Mouse (Mus musculus) layer of hippocampus, postnatal 14 days (tissue): ENCODE measurements around the gene Nlrp3. TPM values are rescaled to one million over a fixed set of nuclear protein-coding genes. Genes with fewer than 3 reads are reported as not detected.

Experiments
- DNase-seq, 2 experiments: peaks; one replicate each; pipeline ENCODE4 v3.0.0; 2021 to 2022; ENCODE audit warnings: low spot score in 2 of 2, mixed read lengths in 1 of 2
- total RNA-seq, 2 experiments: library from RNA; stranded (reverse); gene quantifications; 2 replicates each; pipeline ENCODE4 v1.2.3; 2021

Nlrp3 gene
- total RNA-seq, 2 experiments from 2014 or later = 1.0 to 1.9 TPM

DNA sequence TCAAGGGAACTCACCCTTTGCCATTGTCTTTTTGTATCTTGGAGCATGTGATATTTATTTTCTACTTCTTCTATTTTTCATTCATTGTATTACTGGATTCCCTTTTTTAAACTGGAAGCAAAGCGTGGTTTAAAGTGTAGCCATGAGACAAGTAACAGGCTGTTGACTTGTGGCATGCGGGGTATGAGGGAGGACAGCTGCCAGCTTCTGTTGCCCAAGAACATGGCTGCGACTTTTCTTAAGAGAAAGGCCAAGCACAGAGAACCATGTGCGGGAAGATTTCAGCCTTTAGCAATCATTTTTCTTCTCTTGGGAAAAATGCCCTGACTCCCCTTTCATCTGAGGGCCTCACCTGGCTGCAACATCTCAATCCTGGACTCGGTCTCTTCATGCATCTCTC, 70.3 kb downstream of the Nlrp3 start:
- DNase-seq = no peak

DNA sequence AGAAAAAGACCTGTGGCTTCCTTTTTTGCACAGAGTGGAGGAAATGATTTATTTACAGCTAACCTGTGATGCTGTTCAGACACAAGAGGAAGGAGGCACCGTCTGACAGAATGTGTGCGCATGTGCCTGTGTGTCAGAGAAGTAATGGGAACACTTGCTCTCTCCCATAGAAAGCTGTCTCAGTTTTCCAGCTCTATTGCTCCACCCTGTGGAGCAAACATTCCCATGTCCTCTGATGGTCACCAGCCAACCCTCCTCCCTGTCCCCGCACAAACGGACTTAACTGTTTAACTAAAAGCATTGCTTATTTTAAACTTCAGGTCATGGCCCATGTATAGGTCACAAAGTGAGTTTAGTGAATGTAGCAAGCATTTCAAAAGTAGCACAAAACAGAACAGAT, 72.8 kb downstream of the Nlrp3 start:
- peak; percentile 32 to 54 for DNase-seq

Other genes with a start within 250 kb of the Nlrp3 start
- gene Wnt9a, start 234.6 kb upstream of the Nlrp3 start, total RNA-seq = 1 to 10 TPM; 3.7 to 4.1 TPM
- under 1 TPM in 1 of 2 experiments, not detected in 1; 0.25 TPM for gene Prss38, start 165.9 kb upstream of the Nlrp3 start, total RNA-seq
- gene Jmjd4, start 91.5 kb upstream of the Nlrp3 start, total RNA-seq = 10 to 100 TPM; 27.0 to 29.3 TPM
- gene Snap47, start 90.4 kb upstream of the Nlrp3 start, total RNA-seq = 100 to 1,000 TPM; 334 to 342 TPM
- 1 to 10 TPM; 3.9 to 4.7 TPM for gene Zfp867, start 69.1 kb upstream of the Nlrp3 start, total RNA-seq
- gene Zkscan17, start 14.8 kb upstream of the Nlrp3 start, total RNA-seq = 10 to 100 TPM in 1 of 2 experiments, 1 to 10 TPM in 1; 9.4 to 13.3 TPM
- not detected for gene Olfr222, start 34.7 kb downstream of the Nlrp3 start, total RNA-seq
- not detected for gene Olfr223, start 51.7 kb downstream of the Nlrp3 start, total RNA-seq
- 100 to 1,000 TPM; 256 to 263 TPM for gene Mprip, start 119.7 kb downstream of the Nlrp3 start, total RNA-seq
- gene Pld6, start 246.1 kb downstream of the Nlrp3 start, total RNA-seq = under 1 TPM; 0.91 to 0.92 TPM